Mouse (Mus musculus): Measurements from ENCODE around the gene Trim29. TPM values are rescaled to one million over a fixed set of nuclear protein-coding genes. Genes with fewer than 3 reads are reported as not detected.

Trim29 gene
- total and polyA plus RNA-seq, 3 experiments = not detected

- H3K4me3 ChIP-seq (ENCODE audit: control insufficient read depth in 1 of 2, insufficient read depth in 1 of 2, low read depth in 2 of 2, low read length in 2 of 2) = no peak overlapping the region
- no peaks in the 10 kb centered on the region for H3K36me3 ChIP-seq (ENCODE audit: control insufficient read depth in 1 of 2, insufficient read depth in 2 of 2, low read length in 2 of 2)
- no peaks in the 10 kb centered on the region for H3K9me3 ChIP-seq (replicated peaks; ENCODE audit: insufficient read depth, low read length)
- no peak for DNase-seq (ENCODE audit: low read depth, low spot score)
- TF ChIP-seq HCFC1 (IDR thresholded peaks at IDR 0.05; ENCODE audit: low read depth, low read length) (no peak), GABPA (IDR thresholded peaks at IDR 0.05; ENCODE audit: low read depth, low read length) (no peak), CHD1 (IDR thresholded peaks at IDR 0.05; ENCODE audit: low read depth, low read length) (no peak), ETS1 (IDR thresholded peaks at IDR 0.05; ENCODE audit: low read depth, low read length) (no peak), GATA1 (IDR thresholded peaks at IDR 0.05; ENCODE audit: low read depth, low read length) (no peak)
- no peaks in the 10 kb centered on the region for H3K4me1 ChIP-seq (ENCODE audit: control insufficient read depth in 1 of 2, insufficient read depth in 2 of 2, low read length in 2 of 2)
- H3K27ac ChIP-seq (ENCODE audit: control insufficient read depth, low read depth, low read length) = no peak overlapping the region
- no peaks in the 10 kb centered on the region for H3K27me3 ChIP-seq (ENCODE audit: control insufficient read depth in 1 of 2, insufficient read depth in 2 of 2, low read length in 2 of 2)
- H3K9ac ChIP-seq (ENCODE audit: control insufficient read depth, low read depth, low read length, poor library complexity, severe bottlenecking) = no peak overlapping the region
- no peaks in the 10 kb centered on the region for H3K79me2 ChIP-seq (ENCODE audit: control insufficient read depth, insufficient read depth, low read length, poor library complexity)
Measured at GRCm38 (mm10) chr9:43309087-43309872, 1.4 kb upstream of the Trim29 start.

- Histone ChIP-seq H3K4me3 (ENCODE audit: control insufficient read depth in 1 of 2, insufficient read depth in 1 of 2, low read depth in 2 of 2, low read length in 2 of 2) (no peak overlapping the region), H3K36me3 (ENCODE audit: control insufficient read depth in 1 of 2, insufficient read depth in 2 of 2, low read length in 2 of 2) (no peaks in the 10 kb centered on the region), H3K9ac (ENCODE audit: control insufficient read depth, low read depth, low read length, poor library complexity, severe bottlenecking) (no peak overlapping the region), H3K4me1 (ENCODE audit: control insufficient read depth in 1 of 2, insufficient read depth in 2 of 2, low read length in 2 of 2) (no peaks in the 10 kb centered on the region), H3K27ac (ENCODE audit: control insufficient read depth, low read depth, low read length) (no peak overlapping the region), H3K9me3 (replicated peaks; ENCODE audit: insufficient read depth, low read length) (no peaks in the 10 kb centered on the region), H3K27me3 (ENCODE audit: control insufficient read depth in 1 of 2, insufficient read depth in 2 of 2, low read length in 2 of 2) (no peaks in the 10 kb centered on the region), H3K79me2 (ENCODE audit: control insufficient read depth, insufficient read depth, low read length, poor library complexity) (no peaks in the 10 kb centered on the region)
- no peak for DNase-seq (ENCODE audit: low read depth, low spot score)
- TF ChIP-seq SMC3 (IDR thresholded peaks at IDR 0.05; ENCODE audit: low read depth, low read length) (no peak), ZKSCAN1 (IDR thresholded peaks at IDR 0.05; ENCODE audit: low read depth, low read length) (no peak), CHD2 (IDR thresholded peaks at IDR 0.05; ENCODE audit: low read length) (no peak), MAFK (IDR thresholded peaks at IDR 0.05; ENCODE audit: borderline replicate concordance, low read depth, low read length) (no peak), NELFE (IDR thresholded peaks at IDR 0.05; ENCODE audit: low read depth, low read length) (no peak), KAT2A (conservative IDR thresholded peaks at IDR 0.05; ENCODE audit: low read depth, low read length) (no peak), ETS1 (IDR thresholded peaks at IDR 0.05; ENCODE audit: low read depth, low read length) (no peak), HCFC1 (IDR thresholded peaks at IDR 0.05; ENCODE audit: low read depth, low read length) (no peak), USF1 (IDR thresholded peaks at IDR 0.05; ENCODE audit: low read depth, low read length) (no peak)
Measured at GRCm38 (mm10) chr9:43312190-43312589, 1.5 kb downstream of the Trim29 start.

GRCm38 (mm10) chr9:43313805-43314204 lies 3.2 kb downstream of the Trim29 start:
- Histone ChIP-seq H3K4me1 (ENCODE audit: control insufficient read depth in 1 of 2, insufficient read depth in 2 of 2, low read length in 2 of 2) (no peaks in the 10 kb centered on the region), H3K9me3 (replicated peaks; ENCODE audit: insufficient read depth, low read length) (no peaks in the 10 kb centered on the region), H3K79me2 (ENCODE audit: control insufficient read depth, insufficient read depth, low read length, poor library complexity) (no peaks in the 10 kb centered on the region), H3K9ac (ENCODE audit: control insufficient read depth, low read depth, low read length, poor library complexity, severe bottlenecking) (no peak overlapping the region), H3K27me3 (ENCODE audit: control insufficient read depth in 1 of 2, insufficient read depth in 2 of 2, low read length in 2 of 2) (no peaks in the 10 kb centered on the region), H3K4me3 (ENCODE audit: control insufficient read depth in 1 of 2, insufficient read depth in 1 of 2, low read depth in 2 of 2, low read length in 2 of 2) (no peak overlapping the region), H3K36me3 (ENCODE audit: control insufficient read depth in 1 of 2, insufficient read depth in 2 of 2, low read length in 2 of 2) (no peaks in the 10 kb centered on the region), H3K27ac (ENCODE audit: control insufficient read depth, low read depth, low read length) (no peak overlapping the region)
- no peak for DNase-seq (ENCODE audit: low read depth, low spot score)
- no peak for TF ChIP-seq RAD21 (IDR thresholded peaks at IDR 0.05; ENCODE audit: low read depth, low read length)
- no peak for TF ChIP-seq MYB (IDR thresholded peaks at IDR 0.05; ENCODE audit: low read depth, low read length)
- no peak for TF ChIP-seq TBP (IDR thresholded peaks at IDR 0.05; ENCODE audit: low read depth, low read length)
- no peak for TF ChIP-seq SMC3 (IDR thresholded peaks at IDR 0.05; ENCODE audit: low read depth, low read length)
- TF ChIP-seq ETS1 (IDR thresholded peaks at IDR 0.05; ENCODE audit: low read depth, low read length) = no peak
- TF ChIP-seq MYC (IDR thresholded peaks at IDR 0.05; ENCODE audit: low read depth, low read length) = no peak
- no peak for TF ChIP-seq GATA1 (IDR thresholded peaks at IDR 0.05; ENCODE audit: low read depth, low read length)
- no peak for TF ChIP-seq BHLHE40 (IDR thresholded peaks at IDR 0.05; ENCODE audit: borderline replicate concordance, low read depth, low read length)
- no peak for TF ChIP-seq CHD2 (IDR thresholded peaks at IDR 0.05; ENCODE audit: low read length)
- TF ChIP-seq MXI1 (IDR thresholded peaks at IDR 0.05; ENCODE audit: low read depth, low read length) = no peak
- TF ChIP-seq ZC3H11A (IDR thresholded peaks at IDR 0.05; ENCODE audit: low read depth, low read length) = no peak
- TF ChIP-seq EP300 (IDR thresholded peaks at IDR 0.05; ENCODE audit: low read depth in 1 of 2, low read length in 2 of 2) = no peak
- no peak for TF ChIP-seq POLR2AphosphoS5 (IDR thresholded peaks at IDR 0.05; ENCODE audit: borderline replicate concordance, low read depth, low read length)
- no peak for TF ChIP-seq MAFK (IDR thresholded peaks at IDR 0.05; ENCODE audit: borderline replicate concordance, low read depth, low read length)
- no peak for TF ChIP-seq HCFC1 (IDR thresholded peaks at IDR 0.05; ENCODE audit: low read depth, low read length)

Data from MEL (cell line).